Mouse (Mus musculus) cerebellum, adult 11-12 months (tissue): ENCODE data around the gene Cdc37l1.

Source experiments
- DNase-seq: peaks from one replicate; pipeline ENCODE4 v3.0.0; 2022

Gene Cdc37l1

GRCm38 (mm10) chr19:29047334-29048170 lies 57.4 kb downstream of the Cdc37l1 start, which contains the start of gene Ak3:
Gene Ak3 (minus strand): TSS chr19:29047961.
- peak; percentile 79 for DNase-seq

- DNase-seq, result no peak
Measured at GRCm38 (mm10) chr19:29049401-29050075, 59.4 kb downstream of the Cdc37l1 start.

- no peak for DNase-seq
Measured at GRCm38 (mm10) chr19:29050186-29050980, 60.2 kb downstream of the Cdc37l1 start.

GRCm38 (mm10) chr19:29052786-29053185 lies 62.6 kb downstream of the Cdc37l1 start:
- no peak for DNase-seq

- no peak for DNase-seq
Measured at GRCm38 (mm10) chr19:29054594-29054993, 64.4 kb downstream of the Cdc37l1 start.

- no peak for DNase-seq
Measured at GRCm38 (mm10) chr19:29055469-29055868, 65.3 kb downstream of the Cdc37l1 start.

GRCm38 (mm10) chr19:29058741-29059140 lies 68.6 kb downstream of the Cdc37l1 start:
- no peak for DNase-seq

- DNase-seq, result no peak
Measured at GRCm38 (mm10) chr19:29059688-29060087, 69.5 kb downstream of the Cdc37l1 start.

GRCm38 (mm10) chr19:29060299-29060698 lies 70.1 kb downstream of the Cdc37l1 start:
- DNase-seq, result no peak

- DNase-seq, result no peak
Measured at GRCm38 (mm10) chr19:29063009-29063408, 72.9 kb downstream of the Cdc37l1 start.

GRCm38 (mm10) chr19:29063577-29064363 lies 73.6 kb downstream of the Cdc37l1 start:
- DNase-seq, result peak; percentile 88

- DNase-seq, result no peak
Measured at GRCm38 (mm10) chr19:29064451-29065102, 74.4 kb downstream of the Cdc37l1 start.

GRCm38 (mm10) chr19:29066981-29067471 lies 76.9 kb downstream of the Cdc37l1 start:
- peak; percentile 53 for DNase-seq

- DNase-seq, result no peak
Measured at GRCm38 (mm10) chr19:29069195-29069594, 79.0 kb downstream of the Cdc37l1 start.

GRCm38 (mm10) chr19:29074802-29075201 lies 84.7 kb downstream of the Cdc37l1 start:
- DNase-seq, result no peak
